Mouse (Mus musculus): ENCODE measurements at regions not wholly inside any gene's neighbourhood (a gene's known extent, or its start where the extent isn't known, plus 50 kb on each side); places are given as distances from the start of the nearest gene placed in this dataset.

GRCm38 (mm10) chr17:84118781-84119180 is 69.0 kb downstream of the Zfp36l2 start:
- TF ChIP-seq CTCF (IDR thresholded peaks at IDR 0.05; ENCODE audit: borderline replicate concordance, insufficient read depth, low read depth, low read length) (no peak), POLR2A (IDR thresholded peaks at IDR 0.05; ENCODE audit: borderline replicate concordance, insufficient read depth, low read length) (no peak)

Measured in cerebellum, adult 2 months (tissue).